Mouse (Mus musculus) lung, embryonic 15.5 days (tissue): ENCODE results near the gene Ccpg1. TPM values are rescaled to one million over a fixed set of nuclear protein-coding genes. Genes with fewer than 3 reads are reported as not detected.

Source experiments
- ATAC-seq: fragments of 200-750 bp; cut with Nextera tagmentation; 2 replicates; pipeline ENCODE4 v1.8.0; 2017; ENCODE audit warnings: moderate number of reproducible peaks, borderline replicate concordance; ENCODE audit not compliant: low FRiP score, low TSS enrichment; ENCODE audit errors: extremely low read depth
- H3K27ac ChIP-seq: fragments of 300-500 bp; sonication (generic); 2 replicates; pipeline ENCODE4 v1.5.1; 2015; ENCODE audit warnings: moderate library complexity, mild to moderate bottlenecking, inconsistent platforms
- H3K27me3 ChIP-seq: fragments of 300-500 bp; sonication (generic); 2 replicates; pipeline ENCODE4 v1.6.1; 2015; ENCODE audit warnings: inconsistent platforms
- H3K36me3 ChIP-seq: fragments of 300-500 bp; sonication (generic); 2 replicates; pipeline ENCODE4 v1.6.1; 2015; ENCODE audit warnings: inconsistent platforms
- H3K4me1 ChIP-seq: fragments of 300-500 bp; sonication (generic); 2 replicates; pipeline ENCODE4 v1.6.1; 2015; ENCODE audit warnings: inconsistent platforms
- H3K4me2 ChIP-seq: fragments of 300-500 bp; sonication (generic); 2 replicates; pipeline ENCODE4 v1.6.1; 2015; ENCODE audit warnings: inconsistent platforms, mild to moderate bottlenecking, moderate library complexity
- H3K4me3 ChIP-seq: fragments of 300-500 bp; sonication (generic); 2 replicates; pipeline ENCODE4 v1.5.1; 2015; ENCODE audit warnings: mild to moderate bottlenecking, inconsistent platforms
- H3K9ac ChIP-seq: fragments of 300-500 bp; sonication (generic); 2 replicates; pipeline ENCODE4 v1.6.1; 2015; ENCODE audit warnings: inconsistent platforms
- H3K9me3 ChIP-seq: fragments of 300-500 bp; sonication (generic); 2 replicates; pipeline ENCODE4 v1.6.1; 2016; ENCODE audit warnings: inconsistent platforms
- WGBS: fragments of 180-500 bp; shearing (Covaris S2); methylation state at CpG from one replicate; pipeline ENCODE4 v1.1.7; 2015; 5-methylcytosine and 5-hydroxymethylcytosine counted together
- polyA plus RNA-seq: library from polyadenylated mRNA; unstranded; fragments of >200 nt; fragmentation: Nextera tagmentation; extraction: Ambion mirVana; gene quantifications from 2 replicates; pipeline ENCODE4 v1.2.1, GENCODE M21; 2015

Gene Ccpg1
- polyA plus RNA-seq, 1 experiment from 2014 or later: 31.3 TPM

DNA sequence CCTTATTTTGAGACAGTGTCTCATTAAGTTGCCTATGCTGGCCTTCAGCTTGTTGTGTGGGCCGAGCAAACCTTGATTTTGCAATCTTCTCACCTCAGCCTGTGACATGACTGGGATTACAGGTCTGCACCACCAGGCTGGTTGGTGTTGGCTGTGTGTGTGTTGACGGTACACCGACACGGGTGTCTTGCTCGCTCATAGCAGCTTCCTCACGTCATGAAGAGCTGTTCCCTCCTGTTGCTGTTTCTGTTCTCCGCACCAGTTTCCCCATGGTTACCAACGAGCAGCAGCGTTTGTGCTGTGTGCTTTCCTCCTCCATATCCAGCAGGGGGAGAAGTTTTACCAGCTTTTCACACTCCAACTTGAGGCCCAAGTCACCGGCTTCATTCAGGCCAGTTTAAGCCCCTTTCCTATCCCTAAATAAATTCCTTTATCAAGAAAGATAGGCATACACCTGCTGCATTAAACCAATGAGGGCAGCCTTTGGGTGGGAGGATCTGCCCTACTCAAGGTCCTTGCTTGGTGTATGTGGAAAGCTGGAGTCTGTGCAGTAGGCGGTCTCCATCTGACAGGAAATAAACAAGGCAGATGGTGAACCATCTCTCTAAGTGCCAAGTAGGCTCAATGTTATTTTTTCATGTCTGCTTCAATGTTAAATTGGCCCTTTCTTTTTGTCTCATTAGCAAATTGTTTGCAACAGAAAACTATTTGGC is 16.7 kb upstream of the Ccpg1 start:
- Histone ChIP-seq H3K27ac (no peak overlapping the region), H3K4me1 (no peaks in the 10 kb centered on the region), H3K9ac (no peak overlapping the region), H3K36me3 (no peaks in the 10 kb centered on the region), H3K4me2 (no peak overlapping the region), H3K27me3 (no peaks in the 10 kb centered on the region), H3K4me3 (no peak overlapping the region), H3K9me3 (no peaks in the 10 kb centered on the region)
- 28% methylated on average over 11 of the region's 11 CpGs for whole genome bisulfite sequencing
- no peak for ATAC-seq

DNA sequence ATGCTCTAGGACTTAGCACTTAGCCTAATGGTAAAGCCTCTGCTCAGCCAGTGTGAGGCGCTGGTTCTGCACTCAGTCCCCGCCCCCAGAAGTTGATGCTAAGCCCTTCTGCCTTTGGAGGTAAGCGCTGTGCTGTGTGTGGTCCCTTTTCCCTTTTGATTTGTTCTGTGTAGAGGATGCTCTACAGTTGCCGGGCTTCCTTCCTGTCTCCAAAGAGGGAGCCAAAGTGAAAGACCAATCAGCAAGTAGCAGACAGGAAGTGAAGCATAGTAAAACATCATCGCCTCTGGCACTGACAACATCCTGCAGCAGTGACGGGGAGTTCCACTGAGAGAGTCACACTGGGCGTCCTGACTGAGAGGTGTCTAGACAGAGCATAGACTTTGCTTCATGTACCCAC is 15.4 kb upstream of the Ccpg1 start:
- 68% methylated on average over 7 of the region's 7 CpGs for WGBS
- H3K9ac ChIP-seq: no peak overlapping the region
- H3K4me1 ChIP-seq: no peaks in the 10 kb centered on the region
- H3K4me2 ChIP-seq: no peak overlapping the region
- ATAC-seq: 0 out of 2 replicates have a peak, but pooled peaks have one; percentile 27
- H3K27me3 ChIP-seq: no peaks in the 10 kb centered on the region
- H3K27ac ChIP-seq: no peak overlapping the region
- no peaks in the 10 kb centered on the region for H3K36me3 ChIP-seq
- no peak overlapping the region for H3K4me3 ChIP-seq
- no peaks in the 10 kb centered on the region for H3K9me3 ChIP-seq

DNA sequence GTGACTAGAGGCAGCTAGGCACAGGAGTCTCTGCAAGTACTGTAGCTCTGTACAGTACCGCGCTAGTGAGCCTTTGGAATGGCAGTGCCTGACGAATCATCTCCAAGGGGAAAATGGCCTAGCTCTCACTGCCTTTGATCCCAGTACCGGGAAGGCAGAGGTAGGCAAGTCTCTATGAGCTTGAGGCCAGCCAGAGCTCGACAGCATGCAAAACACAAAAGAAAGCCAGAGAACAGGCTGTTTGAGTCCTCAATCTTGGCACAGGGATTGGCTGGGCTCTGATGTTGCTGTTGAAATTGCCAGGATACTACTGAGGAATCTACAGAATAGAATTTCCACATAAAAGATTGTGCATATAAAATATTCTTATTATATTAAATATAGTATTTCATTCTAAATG is 12.8 kb upstream of the Ccpg1 start:
- no peaks in the 10 kb centered on the region for H3K27me3 ChIP-seq
- H3K36me3 ChIP-seq: no peaks in the 10 kb centered on the region
- no peak overlapping the region for H3K27ac ChIP-seq
- 74% methylated on average over 5 of the region's 5 CpGs for WGBS
- no peak for ATAC-seq
- H3K4me2 ChIP-seq: no peak overlapping the region
- no peaks in the 10 kb centered on the region for H3K9me3 ChIP-seq
- H3K9ac ChIP-seq: no peak overlapping the region
- H3K4me3 ChIP-seq: no peak overlapping the region
- H3K4me1 ChIP-seq: no peaks in the 10 kb centered on the region

DNA sequence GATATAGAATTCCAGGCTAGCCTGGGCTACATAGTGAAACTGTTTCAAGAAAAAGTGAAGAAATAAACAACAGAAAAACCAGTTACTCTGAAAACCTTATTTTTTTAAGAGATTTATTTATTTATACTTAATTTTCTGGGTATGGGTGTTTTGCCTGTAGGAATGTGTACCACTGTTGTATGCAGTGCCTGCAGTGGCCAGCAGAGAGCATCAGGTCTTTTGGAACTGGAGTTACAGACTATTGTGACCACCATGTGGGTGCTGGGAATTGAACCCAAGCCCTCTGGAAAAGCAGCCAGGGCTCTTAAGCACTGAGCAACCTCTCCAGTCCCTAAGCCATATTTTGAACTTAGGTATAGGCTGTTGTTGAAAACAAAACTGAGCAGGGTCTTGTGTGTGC is 12.2 kb upstream of the Ccpg1 start:
- H3K4me3 ChIP-seq: no peak overlapping the region
- H3K9me3 ChIP-seq: no peaks in the 10 kb centered on the region
- no peak for ATAC-seq
- no peaks in the 10 kb centered on the region for H3K27me3 ChIP-seq
- H3K4me1 ChIP-seq: no peaks in the 10 kb centered on the region
- no peak overlapping the region for H3K9ac ChIP-seq
- H3K36me3 ChIP-seq: no peaks in the 10 kb centered on the region
- H3K4me2 ChIP-seq: no peak overlapping the region
- H3K27ac ChIP-seq: no peak overlapping the region

DNA sequence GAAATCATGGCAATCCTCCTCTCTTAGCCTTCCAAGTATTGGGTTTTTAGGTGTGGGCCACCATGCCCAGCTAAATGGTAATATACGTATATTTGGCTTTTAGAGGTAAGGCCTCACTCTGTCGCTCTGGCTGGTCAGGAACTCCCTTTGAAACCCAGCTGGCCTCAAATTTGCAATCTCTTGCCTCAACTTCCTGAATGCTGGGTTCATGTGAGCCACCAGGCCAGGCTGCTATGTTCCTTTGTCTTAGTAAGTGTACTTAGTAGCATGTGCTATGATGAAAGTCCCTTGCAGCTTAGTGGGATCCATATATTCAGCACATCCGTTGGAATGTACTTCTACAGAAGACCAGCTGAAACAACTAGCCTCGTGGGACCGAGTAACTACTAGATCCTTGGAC is 10.5 kb upstream of the Ccpg1 start:
- H3K4me3 ChIP-seq: no peak overlapping the region
- no peak for ATAC-seq
- H3K4me2 ChIP-seq: no peak overlapping the region
- no peak overlapping the region for H3K9ac ChIP-seq
- H3K36me3 ChIP-seq: no peaks in the 10 kb centered on the region
- H3K27ac ChIP-seq: no peak overlapping the region
- H3K27me3 ChIP-seq: no peaks in the 10 kb centered on the region
- H3K4me1 ChIP-seq: no peaks in the 10 kb centered on the region
- H3K9me3 ChIP-seq: no peaks in the 10 kb centered on the region
- WGBS: 81% methylated on average over 5 of the region's 5 CpGs

DNA sequence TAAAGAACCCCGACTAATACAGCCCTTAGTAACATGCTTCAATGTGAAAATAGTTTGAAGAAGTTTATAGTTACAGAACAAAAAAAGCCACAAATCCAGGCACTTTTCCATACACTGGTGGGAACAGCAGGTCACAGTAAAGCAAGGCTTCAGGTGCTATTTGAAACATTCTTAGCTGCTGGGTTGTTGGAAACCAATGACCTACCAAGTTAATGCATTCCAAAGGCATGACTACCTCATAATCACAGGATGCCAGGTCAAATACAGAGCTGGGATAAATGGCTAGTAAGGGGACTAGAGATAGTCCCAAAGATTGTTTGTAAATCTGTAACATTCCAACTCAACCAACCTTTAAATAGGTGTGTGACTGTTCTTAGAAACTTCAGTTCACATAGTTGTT is 10.0 kb upstream of the Ccpg1 start:
- Histone ChIP-seq H3K27me3 (no peaks in the 10 kb centered on the region), H3K9me3 (no peaks in the 10 kb centered on the region), H3K4me3 (no peak overlapping the region), H3K4me2 (no peak overlapping the region), H3K4me1 (no peaks in the 10 kb centered on the region), H3K27ac (no peak overlapping the region), H3K9ac (no peak overlapping the region), H3K36me3 (no peaks in the 10 kb centered on the region)
- no peak for ATAC-seq
- WGBS: 84% methylated on average over 1 of the region's 1 CpGs

DNA sequence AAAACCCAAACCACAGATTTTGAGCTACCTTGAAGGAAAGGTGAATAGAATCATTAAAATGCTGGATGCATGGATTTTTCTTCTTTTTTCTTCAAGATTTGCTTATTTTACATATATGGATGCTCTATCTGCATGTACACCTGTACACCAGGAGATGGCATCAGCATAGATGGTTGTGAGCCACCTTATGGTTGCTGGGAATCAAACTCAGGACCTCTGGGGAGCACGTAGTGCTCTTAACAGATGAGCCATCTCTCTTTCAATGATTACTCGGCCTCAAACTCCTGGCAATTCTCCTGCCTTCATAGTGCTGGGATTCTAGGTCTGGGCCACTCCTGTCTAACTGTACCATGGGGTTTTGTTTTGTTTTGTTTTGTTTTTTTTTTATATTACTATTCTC is 2.2 kb upstream of the Ccpg1 start:
- 57% methylated on average over 2 of the region's 2 CpGs for WGBS
- no peaks in the 10 kb centered on the region for H3K27me3 ChIP-seq

DNA sequence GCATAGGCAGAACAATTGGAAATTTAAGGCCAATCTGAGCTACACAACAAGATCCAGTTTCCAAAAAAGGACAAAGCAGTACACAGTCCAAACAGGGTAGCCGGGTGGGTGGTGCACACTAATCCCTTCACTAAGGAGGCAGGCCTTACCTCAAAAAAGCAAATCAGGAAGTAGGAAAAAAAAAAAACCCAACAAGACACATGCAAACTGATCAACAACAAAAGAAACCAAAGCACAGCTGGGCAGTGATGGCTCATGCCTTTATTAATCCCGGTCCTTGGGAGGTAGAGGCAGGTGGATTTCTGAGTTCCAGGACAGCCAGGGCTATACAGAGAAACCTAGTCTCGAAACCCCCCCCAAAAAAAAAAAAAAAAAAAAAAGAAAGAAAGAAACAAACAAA is 2.5 kb downstream of the Ccpg1 start:
- no peak for ATAC-seq
- Histone ChIP-seq H3K36me3 (no peaks in the 10 kb centered on the region), H3K9ac (no peak overlapping the region), H3K4me1 (peaks cover 14% of the 10 kb centered on the region), H3K4me3 (no peak overlapping the region), H3K9me3 (no peaks in the 10 kb centered on the region), H3K4me2 (no peak overlapping the region), H3K27me3 (no peaks in the 10 kb centered on the region), H3K27ac (no peak overlapping the region)
- WGBS: 67% methylated on average over 3 of the region's 3 CpGs

More for the DNA sequence above, 2.2 kb upstream of the Ccpg1 start:
- peaks cover 14% of the 10 kb centered on the region for H3K4me1 ChIP-seq
- H3K4me3 ChIP-seq: no peak overlapping the region
- no peaks in the 10 kb centered on the region for H3K9me3 ChIP-seq
- no peak overlapping the region for H3K9ac ChIP-seq
- H3K36me3 ChIP-seq: no peaks in the 10 kb centered on the region
- H3K4me2 ChIP-seq: no peak overlapping the region
- no peak overlapping the region for H3K27ac ChIP-seq
- no peak for ATAC-seq

DNA sequence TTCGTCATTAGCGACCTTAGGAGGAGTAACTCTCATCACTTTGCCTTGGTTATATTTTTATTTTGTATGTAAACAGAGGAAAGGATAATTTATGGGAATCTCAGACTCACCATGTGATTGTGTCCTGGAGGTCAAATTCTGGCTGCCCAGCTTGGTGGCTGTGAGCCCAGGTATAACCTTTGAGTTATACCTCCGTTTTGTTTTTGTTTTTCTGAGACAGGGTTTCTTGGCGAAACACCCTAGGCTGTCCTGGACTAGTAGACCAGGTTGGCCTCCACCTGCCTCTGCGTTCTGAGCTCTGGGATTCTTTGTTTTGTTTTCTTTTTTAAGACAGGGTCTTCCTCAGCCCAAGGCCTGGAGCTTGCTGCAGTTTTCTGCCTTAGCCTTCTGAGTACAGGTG is 3.5 kb downstream of the Ccpg1 start:
- H3K36me3 ChIP-seq: no peaks in the 10 kb centered on the region
- no peak overlapping the region for H3K4me3 ChIP-seq
- no peaks in the 10 kb centered on the region for H3K9me3 ChIP-seq
- 81% methylated on average over 5 of the region's 5 CpGs for WGBS
- H3K4me2 ChIP-seq: no peak overlapping the region
- H3K4me1 ChIP-seq: peaks cover 14% of the 10 kb centered on the region
- no peak overlapping the region for H3K27ac ChIP-seq
- ATAC-seq: no peak
- H3K9ac ChIP-seq: no peak overlapping the region
- no peaks in the 10 kb centered on the region for H3K27me3 ChIP-seq

DNA sequence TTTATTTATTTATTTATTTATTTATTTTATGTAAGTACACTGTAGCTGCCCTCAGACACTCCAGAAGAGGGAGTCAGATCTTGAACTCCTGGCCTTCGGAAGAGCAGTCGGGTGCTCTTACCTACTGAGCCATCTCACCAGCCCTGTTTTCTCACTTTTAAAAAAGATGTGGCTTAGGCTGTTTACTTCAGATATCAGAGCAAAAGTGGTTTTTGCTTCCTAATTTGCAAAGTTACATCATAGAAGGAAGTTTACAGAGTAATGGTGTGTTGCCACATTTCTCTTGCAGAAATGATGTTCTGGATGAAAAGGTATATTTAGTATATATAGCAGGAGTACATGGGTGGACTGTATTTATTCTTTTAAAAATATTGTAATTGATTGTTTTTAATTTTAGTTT is 6.2 kb downstream of the Ccpg1 start:
- no peaks in the 10 kb centered on the region for H3K9me3 ChIP-seq
- no peak overlapping the region for H3K9ac ChIP-seq
- ATAC-seq: no peak
- H3K27ac ChIP-seq: no peak overlapping the region
- peaks cover 2% of the 10 kb centered on the region; the same call in 1 of the 2 replicates for H3K4me1 ChIP-seq
- H3K4me2 ChIP-seq: no peak overlapping the region
- 91% methylated on average over 2 of the region's 2 CpGs for WGBS
- H3K36me3 ChIP-seq: no peaks in the 10 kb centered on the region
- no peaks in the 10 kb centered on the region for H3K27me3 ChIP-seq
- H3K4me3 ChIP-seq: no peak overlapping the region

DNA sequence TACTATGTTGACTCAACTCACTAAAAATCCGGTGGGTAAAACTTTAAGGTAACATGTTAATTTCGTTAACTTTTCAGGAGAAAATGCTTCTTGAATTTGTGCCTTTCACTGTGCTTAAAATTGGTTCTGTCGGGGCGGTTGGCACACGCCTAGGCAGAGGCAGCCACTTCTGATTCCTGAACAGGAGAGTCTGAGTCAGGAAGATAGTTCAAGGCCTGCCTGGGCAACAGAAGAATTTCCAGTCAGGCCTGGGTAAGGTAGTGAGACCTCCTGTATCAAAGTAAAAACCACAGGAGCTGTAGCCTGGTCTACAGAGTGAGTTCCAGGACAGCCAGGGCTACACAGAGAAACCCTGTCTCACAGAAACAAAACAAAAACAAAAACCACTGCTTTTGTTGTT is 7.3 kb downstream of the Ccpg1 start:
- no peak for ATAC-seq
- Histone ChIP-seq H3K36me3 (no peaks in the 10 kb centered on the region), H3K27ac (no peak overlapping the region), H3K27me3 (no peaks in the 10 kb centered on the region), H3K4me3 (no peak overlapping the region), H3K4me1 (no peaks in the 10 kb centered on the region), H3K4me2 (no peak overlapping the region), H3K9me3 (no peaks in the 10 kb centered on the region), H3K9ac (no peak overlapping the region)
- 81% methylated on average over 5 of the region's 5 CpGs for WGBS

DNA sequence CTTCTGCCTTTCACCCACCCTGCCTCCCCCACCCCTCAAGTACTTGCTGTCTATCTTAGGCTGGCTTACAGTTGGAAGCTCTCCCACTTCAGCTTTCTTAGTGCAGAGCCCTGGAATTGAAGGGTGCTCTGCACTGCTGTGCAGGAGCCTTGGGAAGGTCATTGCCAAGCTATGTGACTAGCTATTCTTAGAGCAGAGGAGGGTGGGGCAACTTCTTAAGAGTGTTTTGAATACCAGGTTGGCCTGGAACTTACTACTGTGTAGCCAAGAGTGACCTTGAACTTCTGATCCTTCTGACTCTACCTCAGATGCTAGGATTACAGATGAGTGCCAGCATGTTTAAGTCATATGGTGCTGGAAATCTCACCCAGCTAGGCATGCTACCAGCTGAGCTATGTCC is 10.9 kb downstream of the Ccpg1 start:
- H3K4me2 ChIP-seq: no peak overlapping the region
- no peaks in the 10 kb centered on the region for H3K9me3 ChIP-seq
- H3K9ac ChIP-seq: no peak overlapping the region
- no peaks in the 10 kb centered on the region for H3K27me3 ChIP-seq
- H3K4me3 ChIP-seq: no peak overlapping the region
- no peak overlapping the region for H3K27ac ChIP-seq
- no peaks in the 10 kb centered on the region for H3K36me3 ChIP-seq
- no peaks in the 10 kb centered on the region for H3K4me1 ChIP-seq
- no peak for ATAC-seq

DNA sequence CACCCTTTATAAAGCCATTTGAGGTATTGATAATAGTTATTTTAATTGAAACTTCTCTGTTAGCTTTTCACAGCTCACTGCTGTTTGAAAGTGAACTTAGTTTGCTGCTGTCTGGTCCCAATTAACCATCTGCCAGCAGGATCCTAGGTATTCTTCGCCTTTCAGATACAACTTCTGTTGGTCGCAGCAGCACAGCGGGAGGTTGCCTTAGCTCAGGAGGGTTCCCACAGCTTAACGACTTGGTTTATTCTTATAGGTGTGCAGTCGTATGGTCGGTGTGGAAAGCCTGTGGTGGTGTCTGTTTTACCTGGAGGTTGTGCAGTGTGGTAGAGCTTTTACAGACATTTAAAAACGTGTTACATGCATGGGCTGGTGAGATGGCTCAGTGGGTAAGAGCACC is 11.6 kb downstream of the Ccpg1 start:
- H3K9me3 ChIP-seq: no peaks in the 10 kb centered on the region

More for the DNA sequence above, 11.6 kb downstream of the Ccpg1 start:
- H3K36me3 ChIP-seq: no peaks in the 10 kb centered on the region
- no peaks in the 10 kb centered on the region for H3K27me3 ChIP-seq
- H3K27ac ChIP-seq: no peak overlapping the region
- no peak overlapping the region for H3K4me3 ChIP-seq
- H3K4me1 ChIP-seq: no peaks in the 10 kb centered on the region
- no peak overlapping the region for H3K9ac ChIP-seq
- ATAC-seq: no peak
- 66% methylated on average over 7 of the region's 7 CpGs for WGBS
- H3K4me2 ChIP-seq: no peak overlapping the region
